Mouse (Mus musculus) brain, embryonic 14.5 days (tissue): ENCODE data around the gene Nfic. TPM values are rescaled to one million over a fixed set of nuclear protein-coding genes. Genes with fewer than 3 reads are reported as not detected.
A peak's percentile ranks its signal among the peaks of the same experiment; 100 is the strongest.

Source experiments
- DNase-seq: peaks from one replicate; pipeline ENCODE4 v3.0.0-alpha.2; 2011; ENCODE audit warnings: low read depth
- CTCF ChIP-seq: fragments of 200-500 bp; IDR thresholded peaks from 2 replicates; pipeline ENCODE4 v1.5.1; 2012; ENCODE audit warnings: inconsistent platforms, mild to moderate bottlenecking, moderate library complexity, borderline replicate concordance; ENCODE audit not compliant: insufficient read depth, insufficient read length; ENCODE audit errors: extremely low read depth
- POLR2A ChIP-seq: fragments of 200-500 bp; IDR thresholded peaks from 2 replicates; pipeline ENCODE4 v1.6.1; 2012; ENCODE audit warnings: mild to moderate bottlenecking, inconsistent platforms, borderline replicate concordance; ENCODE audit not compliant: poor library complexity, insufficient read depth, insufficient read length, severe bottlenecking; ENCODE audit errors: extremely low read depth
- polyA plus RNA-seq: library from polyadenylated mRNA; depleted of rRNA; stranded (reverse); fragments of >200 nt; gene quantifications from 2 replicates; pipeline ENCODE4 v1.2.3, GENCODE M21; 2012

Nfic gene
- polyA plus RNA-seq, 1 experiment = 16.7 TPM

- no peak for TF ChIP-seq POLR2A
- no peak for TF ChIP-seq CTCF
- DNase-seq = no peak
Measured at GRCm38 (mm10) chr10:81441019-81441418, 14.4 kb downstream of the Nfic start.

DNA sequence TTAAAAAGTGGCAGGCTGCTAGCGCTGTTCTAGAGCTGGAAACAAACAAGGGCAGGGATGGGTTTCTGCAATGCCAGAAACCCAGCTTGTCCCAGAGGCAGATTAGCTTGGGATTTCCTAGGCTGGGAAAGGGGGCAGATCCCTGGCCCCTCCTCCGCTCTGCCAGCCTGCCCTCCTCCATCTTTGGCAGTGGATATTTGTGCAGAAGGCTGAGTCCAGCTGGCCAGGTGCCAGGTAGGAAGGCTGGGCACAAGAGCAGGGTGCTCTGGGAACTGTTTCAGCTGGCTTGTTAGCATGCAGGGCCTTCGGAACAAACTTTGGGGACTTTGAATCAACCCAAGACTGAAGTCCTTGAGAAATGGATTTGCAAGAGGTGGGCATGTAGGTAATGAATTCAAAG lies 20.0 kb downstream of the Nfic start:
- DNase-seq = peak; percentile 94
- TF ChIP-seq CTCF (no peak), POLR2A (no peak)

- no peak for DNase-seq
- TF ChIP-seq CTCF (no peak), POLR2A (no peak)
Measured at GRCm38 (mm10) chr10:81434361-81435263, 20.8 kb downstream of the Nfic start.

DNA sequence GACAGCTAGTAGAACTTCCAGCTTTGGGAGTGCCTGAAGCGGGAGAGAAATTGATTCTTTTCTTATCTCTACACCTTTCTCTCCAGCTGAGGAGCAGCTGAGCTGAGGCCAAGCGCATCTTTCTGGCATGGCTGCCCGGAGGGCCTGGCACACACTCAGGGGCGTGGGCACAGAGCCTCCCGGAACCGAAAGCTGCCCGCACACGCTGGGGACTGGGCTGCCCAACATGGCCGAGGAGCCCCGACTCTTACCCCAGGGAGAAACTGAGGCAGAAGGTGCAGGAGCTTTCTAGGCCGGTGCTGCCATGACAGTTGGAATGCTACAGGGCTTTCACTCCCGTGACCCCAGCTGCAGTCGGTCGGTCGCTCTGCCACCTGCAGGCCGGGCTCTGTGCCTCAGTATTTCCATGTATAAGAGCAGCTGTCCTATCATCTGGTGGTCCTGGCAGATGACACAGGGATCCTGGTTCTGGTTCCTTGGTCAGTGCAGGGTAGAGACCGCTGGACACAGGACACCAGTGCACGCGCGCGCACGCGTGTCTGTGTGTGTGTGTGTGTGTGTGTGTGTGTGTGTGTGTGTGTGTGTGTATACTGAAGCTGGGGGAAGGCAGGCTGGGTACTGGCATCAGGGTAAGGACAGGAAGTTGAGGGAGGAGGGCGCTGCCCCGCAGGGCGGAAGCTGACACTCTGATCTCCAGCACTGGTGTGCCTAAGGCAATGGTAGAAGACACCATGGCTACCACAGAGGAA lies 21.7 kb downstream of the Nfic start:
- DNase-seq = no peak
- TF ChIP-seq CTCF = no peak

DNA sequence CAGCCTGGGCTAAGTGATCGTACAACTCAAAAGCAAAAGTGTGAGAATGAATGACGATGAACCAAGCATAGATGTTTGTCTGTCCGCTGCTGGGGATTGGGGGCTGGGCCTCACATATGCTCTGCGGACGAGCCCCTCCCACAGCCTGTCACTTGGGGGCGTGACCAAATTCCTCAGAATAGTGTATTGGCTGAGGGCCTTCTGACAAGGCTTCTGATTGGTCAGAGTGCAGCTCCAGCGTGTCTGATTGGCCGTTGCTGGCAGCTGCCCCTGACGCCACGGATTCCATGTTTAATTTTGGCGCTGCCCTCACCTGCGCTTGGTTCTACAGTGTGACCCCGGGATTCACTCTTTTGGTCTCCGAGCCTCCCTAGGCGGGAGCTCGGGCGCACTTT lies 22.6 kb downstream of the Nfic start:
- DNase-seq = peak; percentile 98
- no peak for TF ChIP-seq CTCF
- TF ChIP-seq POLR2A = no peak

DNA sequence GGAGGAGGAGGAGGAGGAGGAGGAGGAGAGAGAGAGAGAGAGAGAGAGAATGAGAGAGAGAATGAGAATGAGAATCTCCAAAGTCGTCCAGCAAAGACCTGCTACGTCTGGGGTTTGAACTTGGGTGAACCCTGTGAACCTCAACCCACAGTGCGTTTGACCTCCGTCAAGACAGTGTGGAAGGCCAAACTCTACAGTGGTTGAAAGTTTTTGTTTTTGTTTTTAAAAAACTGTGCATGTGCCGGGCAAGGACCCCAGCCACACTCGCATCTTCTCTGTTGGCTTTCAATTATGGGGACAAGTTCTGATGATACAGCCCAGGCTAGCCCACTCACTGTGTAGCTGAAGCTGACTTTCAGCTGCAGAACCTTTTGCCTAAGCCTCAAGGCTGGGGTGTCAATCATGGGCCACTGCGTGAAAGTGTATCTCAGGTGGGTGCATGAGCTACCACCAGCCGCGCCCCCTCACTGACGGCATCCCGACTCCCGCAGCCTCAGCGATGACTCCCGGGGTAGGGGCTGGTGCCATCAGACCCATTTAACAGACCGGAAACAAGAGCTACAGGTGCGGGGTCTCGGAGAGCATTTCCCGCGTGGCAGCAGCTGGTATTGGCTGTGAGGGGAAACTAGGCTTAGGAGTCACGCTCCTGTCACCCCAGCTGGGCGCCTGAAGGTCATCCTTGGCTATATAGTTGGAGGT lies 23.1 kb downstream of the Nfic start:
- DNase-seq = no peak
- no peak for TF ChIP-seq CTCF

- DNase-seq = peak; percentile 93
- TF ChIP-seq POLR2A = no peak
- TF ChIP-seq CTCF = no peak
Measured at GRCm38 (mm10) chr10:81431526-81432168, 23.8 kb downstream of the Nfic start.

DNA sequence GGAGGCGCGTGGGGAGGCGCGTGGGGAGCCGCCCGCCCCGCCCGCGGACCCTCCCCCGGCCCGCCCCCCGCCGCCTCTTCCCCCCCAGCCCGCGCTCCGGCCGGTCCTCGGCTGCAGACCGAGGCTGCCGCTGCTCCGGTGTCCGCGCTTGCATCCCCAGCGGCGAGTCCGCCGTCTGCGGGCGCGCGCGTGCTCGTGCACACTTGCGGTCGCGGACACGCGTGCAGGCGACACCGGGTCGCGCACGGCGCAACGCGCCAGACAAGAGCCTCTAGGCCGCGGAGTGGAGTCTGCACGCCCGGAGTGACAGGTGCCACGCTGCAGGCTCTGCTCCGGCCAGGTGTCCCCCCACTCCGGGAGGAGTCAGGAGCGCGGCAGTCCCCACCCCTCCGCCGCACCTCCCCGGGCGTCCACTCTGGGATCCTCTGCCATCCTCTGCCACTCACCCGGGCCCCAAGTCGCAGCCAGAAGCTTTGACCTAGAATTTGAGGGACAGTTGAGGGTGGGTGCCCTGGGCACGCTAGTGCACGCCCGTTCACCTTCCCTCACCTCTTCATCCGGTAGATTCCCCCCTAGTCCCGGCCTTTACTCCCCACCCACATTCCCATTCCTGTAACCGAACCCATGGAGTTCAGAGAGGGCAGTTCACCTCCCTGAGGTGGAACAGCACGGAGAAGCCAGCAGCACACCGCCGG lies 24.5 kb downstream of the Nfic start:
- peak; percentile 76 for DNase-seq
- TF ChIP-seq CTCF = no peak
- peak; percentile 63 for TF ChIP-seq POLR2A

GRCm38 (mm10) chr10:81430141-81430830 lies 25.1 kb downstream of the Nfic start:
- no peak for TF ChIP-seq CTCF
- TF ChIP-seq POLR2A = peak; percentile 34; the same call in 1 of the 2 replicates
- DNase-seq = peak; percentile 91

DNA sequence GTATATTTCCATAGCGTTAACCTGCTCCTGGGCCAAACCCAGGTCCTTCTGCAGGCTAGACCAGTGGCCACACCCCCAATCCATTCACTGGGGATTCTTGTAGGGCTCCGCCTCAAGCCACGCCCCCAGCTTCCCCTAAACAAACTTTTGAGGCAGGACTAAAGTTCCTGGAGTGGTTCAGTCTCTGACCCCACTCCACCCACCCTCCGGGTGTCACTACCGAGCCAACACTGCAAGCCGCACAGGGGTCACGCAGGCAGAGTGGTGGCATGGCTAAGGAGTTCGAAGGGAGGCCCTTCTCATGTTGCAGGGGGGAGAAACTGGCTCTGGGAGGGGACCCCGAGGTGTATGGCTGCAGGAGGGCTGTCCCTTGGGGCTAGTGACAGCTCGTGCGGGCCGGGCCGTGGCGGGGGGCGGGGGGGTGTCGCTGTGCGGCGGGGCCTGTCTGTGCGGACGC lies 25.8 kb downstream of the Nfic start:
- no peak for TF ChIP-seq POLR2A
- no peak for TF ChIP-seq CTCF
- DNase-seq = peak; percentile 88

DNA sequence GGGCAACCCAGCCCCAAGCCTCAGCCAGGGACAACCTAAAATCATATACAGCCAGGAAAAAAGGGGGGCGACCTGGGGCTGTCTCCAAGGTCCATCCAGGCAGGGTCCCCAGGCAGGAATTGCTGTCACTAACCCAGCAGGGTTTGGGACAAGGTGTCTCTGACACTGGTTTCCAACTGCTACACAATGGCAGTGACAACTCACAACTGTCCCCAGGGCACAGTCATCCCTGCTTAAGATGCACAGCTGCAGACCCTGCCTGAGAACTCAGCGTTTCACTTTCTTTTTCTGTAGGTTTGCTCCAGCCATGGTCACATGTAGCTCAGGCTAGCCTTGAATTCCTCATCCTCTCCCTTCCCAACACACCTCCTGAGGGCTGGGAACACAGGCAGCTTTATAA lies 26.3 kb downstream of the Nfic start:
- no peak for DNase-seq
- no peak for TF ChIP-seq CTCF
- no peak for TF ChIP-seq POLR2A
